Mouse (Mus musculus) stomach, postnatal 0 days (tissue): ENCODE measurements around the gene Brinp2.

Experiments used
- CTCF ChIP-seq: IDR thresholded peaks from 2 replicates; pipeline ENCODE4 v1.5.1; 2016; ENCODE audit warnings: antibody characterized with exemption, low read depth, mild to moderate bottlenecking, moderate library complexity
- EP300 ChIP-seq: optimal IDR thresholded peaks from 2 replicates; pipeline ENCODE3; 2016; ENCODE audit warnings: antibody characterized with exemption

DNA sequence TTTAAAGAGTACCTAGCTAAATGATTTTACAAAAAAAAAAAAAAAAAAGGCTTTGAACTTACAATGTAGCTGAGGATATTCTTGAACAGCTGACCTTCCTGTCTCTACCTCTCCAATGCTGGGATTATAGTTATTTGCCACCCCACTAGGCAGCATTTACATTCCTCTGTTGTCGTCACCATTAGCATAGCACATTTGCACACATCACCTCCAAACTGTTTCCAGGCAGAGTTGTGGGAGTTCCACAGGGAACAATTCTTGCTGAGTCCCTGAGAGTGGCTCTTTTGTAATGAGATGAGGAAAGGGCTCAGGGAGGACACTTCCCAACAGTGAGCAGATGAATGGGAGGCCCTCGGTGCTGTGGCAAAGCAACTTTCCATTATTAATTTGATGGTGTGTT, 153.2 kb downstream of the Brinp2 start:
- TF ChIP-seq CTCF (no peak), EP300 (no peak)
